Mouse (Mus musculus) heart, embryonic 14.5 days (tissue): ENCODE measurements around the gene Rps25. TPM values are rescaled to one million over a fixed set of nuclear protein-coding genes. Genes with fewer than 3 reads are reported as not detected.
"Not testable (repeated sequence)": the region's sequence is repeated elsewhere in the genome, so short reads cannot be mapped to it uniquely, and the experiment has no call there.

Source experiments
- ATAC-seq: fragments of 200-750 bp; cut with Nextera tagmentation; 2 replicates; pipeline ENCODE4 v1.8.0; 2017; ENCODE audit warnings: low read depth, moderate TSS enrichment; ENCODE audit not compliant: insufficient number of reproducible peaks, insufficient read depth, low FRiP score
- H3K27ac ChIP-seq, 2 experiments: fragments of 200-500 bp in 1 of 2; fragments of 300-500 bp in 1 of 2; sonication (generic) in 1 of 2; replicated peaks in 1 of 2; 2 replicates each; pipeline ENCODE4 v1.5.1; 2012 to 2014; ENCODE audit warnings: low read depth in 2 of 2, low read length in 2 of 2, control low read depth in 1 of 2, mild to moderate bottlenecking in 1 of 2, mixed read lengths in 1 of 2; ENCODE audit not compliant: control insufficient read depth in 1 of 2, insufficient read depth in 1 of 2
- H3K27me3 ChIP-seq: fragments of 300-500 bp; sonication (generic); 2 replicates; pipeline ENCODE4 v1.6.1; 2014; ENCODE audit warnings: mild to moderate bottlenecking, low read length, control low read depth; ENCODE audit not compliant: control insufficient read depth, insufficient read depth
- H3K36me3 ChIP-seq: fragments of 300-500 bp; sonication (generic); 2 replicates; pipeline ENCODE4 v1.6.1; 2014; ENCODE audit warnings: mild to moderate bottlenecking, control low read depth, low read length, mixed read lengths; ENCODE audit not compliant: control insufficient read depth, insufficient read depth
- H3K4me1 ChIP-seq, 2 experiments: fragments of 200-500 bp in 1 of 2; fragments of 300-500 bp in 1 of 2; sonication (generic) in 1 of 2; 2 replicates each; pipeline ENCODE4 v1.6.1; 2012 to 2014; ENCODE audit warnings: low read length in 2 of 2, control low read depth in 1 of 2, mixed read lengths in 1 of 2; ENCODE audit not compliant: control insufficient read depth in 2 of 2, insufficient read depth in 2 of 2
- H3K4me2 ChIP-seq: fragments of 300-500 bp; sonication (generic); 2 replicates; pipeline ENCODE4 v1.6.1; 2014; ENCODE audit warnings: mild to moderate bottlenecking, low read length
- H3K4me3 ChIP-seq, 2 experiments: fragments of 200-500 bp in 1 of 2; fragments of 300-500 bp in 1 of 2; sonication (generic) in 1 of 2; 2 replicates each; pipeline ENCODE4 v1.5.1; 2012 to 2014; ENCODE audit warnings: low read length in 2 of 2, mild to moderate bottlenecking in 2 of 2, control low read depth in 1 of 2, low read depth in 1 of 2, moderate library complexity in 1 of 2; ENCODE audit not compliant: control insufficient read depth in 1 of 2, insufficient read depth in 1 of 2
- H3K9ac ChIP-seq: fragments of 300-500 bp; sonication (generic); 2 replicates; pipeline ENCODE4 v1.6.1; 2014; ENCODE audit warnings: mild to moderate bottlenecking, low read length
- H3K9me3 ChIP-seq: fragments of 300-500 bp; sonication (generic); 2 replicates; pipeline ENCODE4 v1.6.1; 2016; ENCODE audit warnings: low read length, control low read depth; ENCODE audit not compliant: control insufficient read depth
- WGBS: fragments of 180-500 bp; shearing (Covaris S2); extraction: QIAGEN DNeasy Blood & Tissue Kit; methylation state at CpG from one replicate; pipeline ENCODE4 v1.1.7; 2014; 5-methylcytosine and 5-hydroxymethylcytosine counted together
- polyA plus RNA-seq: library from polyadenylated mRNA; unstranded; fragments of >200 nt; fragmentation: Nextera tagmentation; extraction: Ambion mirVana; gene quantifications from 2 replicates; pipeline ENCODE4 v1.2.1, GENCODE M21; 2014

Gene Rps25
- polyA plus RNA-seq, 1 experiment from 2014 or later = 1,617 TPM

GRCm38 (mm10) chr9:44377335-44377734, 29.6 kb upstream of the Rps25 start:
- WGBS = 80% methylated on average over 2 of the region's 2 CpGs
- H3K4me2 ChIP-seq, H3K27ac ChIP-seq, ATAC-seq, H3K9ac ChIP-seq, H3K9me3 ChIP-seq, H3K4me3 ChIP-seq, H3K27me3 ChIP-seq: not testable (repeated sequence)
- Histone ChIP-seq H3K36me3 (peaks cover 17% of the 10 kb centered on the region), H3K4me1 (peaks cover 10 to 20% of the 10 kb centered on the region in 2 experiments; a peak in 3 of 4 replicates)

DNA sequence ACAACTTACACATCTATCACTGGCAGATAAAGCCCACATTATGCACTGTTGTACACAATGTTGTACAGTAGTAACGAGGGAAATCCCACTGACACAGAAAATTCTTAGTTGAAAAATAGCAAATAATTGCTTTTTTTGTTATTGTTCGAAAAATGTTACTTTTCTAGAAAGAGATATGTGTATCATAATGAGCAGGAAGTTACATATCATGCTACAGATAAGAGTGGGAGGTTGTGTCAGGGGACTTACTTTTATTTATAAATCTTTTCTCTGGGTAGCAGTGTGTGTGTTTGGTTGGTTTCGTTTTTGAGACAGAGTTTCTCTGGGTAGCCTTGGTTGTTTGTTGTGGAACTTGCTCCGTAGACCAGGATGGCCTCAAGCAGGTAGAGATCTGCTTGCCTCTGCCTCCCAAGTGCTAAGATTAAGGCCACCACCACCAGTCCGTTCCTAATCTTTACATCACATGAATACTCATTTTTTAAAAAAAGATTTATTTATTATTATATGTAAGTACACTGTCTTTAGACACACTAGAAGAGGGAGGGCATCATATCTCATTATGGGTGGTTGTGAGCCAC, 28.7 kb upstream of the Rps25 start:
- H3K9ac ChIP-seq = peak overlapping the region; percentile 83
- H3K27me3 ChIP-seq = no peaks in the 10 kb centered on the region
- no peak for ATAC-seq
- peak overlapping the region; percentile 85 for H3K4me2 ChIP-seq
- H3K36me3 ChIP-seq = peaks cover 26% of the 10 kb centered on the region
- 81% methylated on average over 5 of the region's 5 CpGs for WGBS
- H3K4me1 ChIP-seq = peaks cover 10 to 20% of the 10 kb centered on the region in 2 experiments; a peak in 3 of 4 replicates
- H3K27ac ChIP-seq = peak overlapping the region in 1 of 2 experiments; percentile 72; a peak in 2 of 4 replicates
- no peaks in the 10 kb centered on the region for H3K9me3 ChIP-seq
- peak overlapping the region; percentile 76 to 86; a peak in 3 of 4 replicates for H3K4me3 ChIP-seq

GRCm38 (mm10) chr9:44379054-44379834, 27.7 kb upstream of the Rps25 start, which contains the start of gene Hyou1:
Hyou1 (plus strand) TSS chr9:44379490.
- ATAC-seq = peak; percentile 98
- under 1% methylated on average over 83 of the region's 83 CpGs for WGBS
- H3K4me1 ChIP-seq = peaks cover 10 to 20% of the 10 kb centered on the region in 2 experiments; a peak in 3 of 4 replicates
- peak within 1 kb of the TSS; percentile 76 to 86 for H3K4me3 ChIP-seq
- peak within 1 kb of the TSS; percentile 85 for H3K4me2 ChIP-seq
- no peaks in the 10 kb centered on the region for H3K27me3 ChIP-seq
- H3K9me3 ChIP-seq = no peaks in the 10 kb centered on the region
- peaks cover 36% of the 10 kb centered on the region for H3K36me3 ChIP-seq
- H3K27ac ChIP-seq = peak within 1 kb of the TSS; percentile 80 to 82
- H3K9ac ChIP-seq = peak within 1 kb of the TSS; percentile 92

- H3K4me1 ChIP-seq = peaks cover 10 to 20% of the 10 kb centered on the region in 2 experiments; a peak in 3 of 4 replicates
- no peak for ATAC-seq
Observed at GRCm38 (mm10) chr9:44379862-44380261, 27.1 kb upstream of the Rps25 start.

GRCm38 (mm10) chr9:44384596-44384995, 22.3 kb upstream of the Rps25 start:
- Histone ChIP-seq H3K27ac (no peak overlapping the region), H3K9ac (no peak overlapping the region), H3K4me2 (no peak overlapping the region), H3K36me3 (peaks cover 90% of the 10 kb centered on the region), H3K9me3 (no peaks in the 10 kb centered on the region), H3K4me1 (peaks cover 8 to 11% of the 10 kb centered on the region in 2 experiments; a peak in 3 of 4 replicates), H3K4me3 (no peak overlapping the region), H3K27me3 (no peaks in the 10 kb centered on the region)
- no peak for ATAC-seq
- 90% methylated on average over 13 of the region's 13 CpGs for WGBS

More at GRCm38 (mm10) chr9:44379862-44380261, 27.1 kb upstream of the Rps25 start:
- Histone ChIP-seq H3K27ac (peak overlapping the region; percentile 71 to 80), H3K27me3 (no peaks in the 10 kb centered on the region), H3K36me3 (peaks cover 42% of the 10 kb centered on the region), H3K4me2 (peak overlapping the region; percentile 75), H3K9me3 (no peaks in the 10 kb centered on the region), H3K4me3 (peak overlapping the region; percentile 74 to 76), H3K9ac (peak overlapping the region; percentile 92)
- WGBS = 6% methylated on average over 15 of the region's 15 CpGs

- H3K9ac ChIP-seq = no peak overlapping the region
- H3K4me3 ChIP-seq = no peak overlapping the region
- WGBS = 58% methylated on average over 3 of the region's 3 CpGs
- no peak overlapping the region for H3K27ac ChIP-seq
- no peak for ATAC-seq
- no peak overlapping the region for H3K4me2 ChIP-seq
- H3K27me3 ChIP-seq = no peaks in the 10 kb centered on the region
- H3K4me1 ChIP-seq = no peaks in the 10 kb centered on the region
- peaks cover 95% of the 10 kb centered on the region for H3K36me3 ChIP-seq
- H3K9me3 ChIP-seq = no peaks in the 10 kb centered on the region
Observed at GRCm38 (mm10) chr9:44387221-44387620, 19.7 kb upstream of the Rps25 start.

- peaks cover 76% of the 10 kb centered on the region for H3K36me3 ChIP-seq
- no peaks in the 10 kb centered on the region for H3K27me3 ChIP-seq
- WGBS = 63% methylated on average over 8 of the region's 8 CpGs
- H3K9ac ChIP-seq = no peak overlapping the region
- H3K4me1 ChIP-seq = no peaks in the 10 kb centered on the region
- H3K27ac ChIP-seq = no peak overlapping the region
- H3K9me3 ChIP-seq = no peaks in the 10 kb centered on the region
- no peak overlapping the region for H3K4me3 ChIP-seq
- no peak for ATAC-seq
- H3K4me2 ChIP-seq = no peak overlapping the region
Observed at GRCm38 (mm10) chr9:44389273-44389672, 17.7 kb upstream of the Rps25 start.
